Mouse (Mus musculus) central nervous system, embryonic 11.5 days (tissue): ENCODE results near the gene Ugt1a7c. TPM values are rescaled to one million over a fixed set of nuclear protein-coding genes. Genes with fewer than 3 reads are reported as not detected.

Source experiments
- polyA plus RNA-seq: library from polyadenylated mRNA; depleted of rRNA; stranded (reverse); fragments of >200 nt; gene quantifications from 2 replicates; pipeline ENCODE4 v1.2.3, GENCODE M21; 2012; rRNA removed

Ugt1a7c gene
- 0.53 and 0.65 TPM in 2 replicates for polyA plus RNA-seq

DNA sequence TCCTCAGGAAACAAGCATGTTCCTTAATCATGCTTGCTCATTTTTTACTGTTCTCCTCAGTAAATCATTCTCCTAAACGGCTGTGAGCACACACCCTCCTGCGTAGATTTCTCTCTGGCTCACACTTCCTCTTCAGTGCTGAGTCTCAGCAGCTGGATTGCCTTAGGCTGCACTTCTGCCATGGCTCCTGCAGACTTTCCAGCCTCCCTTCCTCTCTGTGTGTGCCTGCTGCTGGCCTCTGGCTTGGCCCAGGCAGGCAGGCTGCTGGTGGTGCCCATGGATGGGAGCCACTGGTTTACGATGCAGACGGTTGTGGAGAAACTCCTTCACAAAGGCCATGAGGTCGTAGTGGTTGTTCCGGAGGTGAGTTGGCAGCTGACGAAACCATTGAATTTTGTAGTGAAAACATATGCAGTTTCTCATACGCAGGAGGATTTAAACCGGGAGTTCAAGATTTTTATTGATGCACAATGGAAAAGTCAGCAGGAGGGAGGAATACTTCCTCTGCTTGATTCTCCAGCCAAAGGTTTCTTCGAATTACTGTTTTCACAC is at the start of gene Ugt1a7c:
Gene Ugt1a7c (plus strand): TSS at position 122 of the 552 bp plus-strand sequence.

DNA sequence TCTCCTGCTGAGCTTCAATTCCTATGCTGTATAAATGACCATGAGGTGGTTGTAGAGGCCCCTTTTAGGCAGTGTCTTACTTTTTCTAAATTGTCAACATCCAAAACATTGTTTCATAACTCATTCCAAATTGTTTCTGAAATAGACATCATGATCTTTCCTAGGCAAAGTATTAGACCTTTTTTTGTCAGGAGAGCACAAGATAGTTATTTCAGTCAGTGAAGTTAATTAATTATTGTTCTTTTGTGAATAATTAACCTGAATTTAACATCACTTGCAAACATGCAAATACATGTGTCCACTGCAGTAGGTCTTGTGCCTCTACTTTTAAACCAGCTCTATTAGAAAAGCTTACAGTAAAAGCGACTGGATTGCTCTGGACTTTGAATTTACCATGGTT is 39.8 kb upstream of the Ugt1a7c start, which contains the start of gene Ugt1a10:
Gene Ugt1a10 (plus strand): TSS at position 301 of the 400 bp plus-strand sequence.

GRCm38 (mm10) chr1:88070495-88070894 is 24.4 kb upstream of the Ugt1a7c start, which contains the start of gene Ugt1a9:
Ugt1a9 (plus strand) TSS chr1:88070800.

GRCm38 (mm10) chr1:88087513-88087912 is 7.3 kb upstream of the Ugt1a7c start, which contains the start of gene Ugt1a8:
Ugt1a8 (plus strand) TSS chr1:88087813.

GRCm38 (mm10) chr1:88103019-88103418 is 8.2 kb downstream of the Ugt1a7c start, which contains the start of gene Ugt1a6b:
Ugt1a6b (plus strand) TSS chr1:88103252.

DNA sequence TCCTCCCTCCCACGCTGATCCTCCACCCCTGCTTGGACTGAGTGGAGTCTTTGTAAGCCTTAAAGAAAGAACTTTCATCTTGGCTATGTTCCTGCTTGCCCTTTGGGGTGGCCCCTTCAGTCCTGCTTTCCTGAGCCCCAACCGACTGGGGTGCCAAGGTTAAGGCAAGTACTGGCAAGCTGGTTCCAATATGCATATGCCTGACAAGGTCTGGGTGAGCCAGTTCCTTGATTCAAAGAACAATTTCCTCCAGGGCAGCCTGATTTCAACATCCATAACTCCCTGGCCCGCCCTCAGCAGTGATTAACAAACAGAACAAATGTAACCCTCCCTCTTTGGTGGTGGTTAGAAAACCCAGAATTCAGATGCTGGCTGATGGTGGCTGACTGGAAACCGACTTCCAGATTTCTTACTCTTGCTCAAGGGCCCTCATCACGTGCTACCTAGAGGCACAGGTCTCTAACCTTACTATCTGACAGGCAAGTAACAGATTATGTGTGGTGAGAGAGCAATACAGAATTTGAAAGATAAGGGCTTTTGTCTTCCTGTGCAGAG is 39.7 kb downstream of the Ugt1a7c start, which contains the start of gene Ugt1a6a:
Gene Ugt1a6a (plus strand): TSS at position 353 of the 555 bp plus-strand sequence.

DNA sequence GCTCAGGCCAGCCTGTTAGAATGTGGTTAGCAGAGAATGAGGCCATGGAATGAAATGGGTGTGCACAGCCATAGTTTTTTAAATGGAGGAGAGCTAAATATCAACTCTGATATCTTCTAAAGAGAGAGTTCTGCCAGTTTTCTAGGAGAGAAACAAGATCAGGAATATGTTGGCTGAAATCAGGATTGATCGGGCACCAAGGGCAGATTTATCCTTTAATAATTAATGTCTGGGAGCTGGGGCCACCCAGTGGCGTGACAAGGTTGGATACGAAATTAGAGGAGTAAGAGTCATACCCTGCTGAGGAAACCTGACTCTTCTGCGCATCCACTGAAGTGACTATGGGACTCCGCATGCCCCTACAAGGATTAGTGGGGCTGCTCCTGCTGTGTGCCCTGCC is 70.8 kb downstream of the Ugt1a7c start, which contains the start of gene Ugt1a5:
Gene Ugt1a5 (plus strand): TSS at position 302 of the 400 bp plus-strand sequence.

GRCm38 (mm10) chr1:88200456-88200855 is 105.6 kb downstream of the Ugt1a7c start, which contains the start of gene Ugt1a2:
Ugt1a2 (plus strand) TSS chr1:88200601.

GRCm38 (mm10) chr1:88205294-88205922 is 110.5 kb downstream of the Ugt1a7c start, which contains the start of gene Dnajb3:
Dnajb3 (minus strand) TSS chr1:88205782.

DNA sequence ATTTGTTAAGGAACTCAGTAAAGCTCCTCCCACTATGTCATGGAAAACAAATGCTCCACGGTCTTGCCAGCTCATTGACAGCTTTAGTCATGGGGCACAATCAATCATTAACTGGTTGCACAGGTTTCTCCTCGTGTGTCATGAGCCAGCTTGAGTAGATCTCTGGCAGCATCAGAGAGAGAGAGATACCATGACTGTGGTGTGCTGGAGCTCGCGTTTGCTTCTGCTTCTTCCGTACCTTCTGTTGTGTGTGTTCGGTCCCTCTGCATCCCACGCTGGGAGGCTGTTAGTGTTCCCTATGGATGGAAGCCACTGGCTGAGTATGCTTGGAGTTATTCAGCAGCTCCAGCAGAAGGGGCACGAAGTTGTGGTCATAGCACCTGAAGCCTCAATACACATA is 117.0 kb downstream of the Ugt1a7c start, which contains the start of gene Ugt1a1:
Gene Ugt1a1 (plus strand): TSS at position 148 of the 400 bp plus-strand sequence.

GRCm38 (mm10) chr1:88226670-88227379 is 132.0 kb downstream of the Ugt1a7c start, which contains the start of gene Mroh2a:
Mroh2a (plus strand) TSS chr1:88226986.

Other genes with a start within 250 kb of the Ugt1a7c start
- 39.4 and 39.7 TPM in 2 replicates for gene Dgkd, start 241.8 kb upstream of the Ugt1a7c start, polyA plus RNA-seq
- 19.9 and 29.0 TPM in 2 replicates for gene Usp40, start 86.5 kb upstream of the Ugt1a7c start, polyA plus RNA-seq
- gene Ugt1a10, start 39.7 kb upstream of the Ugt1a7c start, polyA plus RNA-seq = not detected in 2 replicates
- not detected in 2 replicates for gene Ugt1a9, start 24.3 kb upstream of the Ugt1a7c start, polyA plus RNA-seq
- not detected in 2 replicates for gene Ugt1a8, start 7.2 kb upstream of the Ugt1a7c start, polyA plus RNA-seq
- 0.07 TPM in 1 of 2 replicates, not detected in the other for gene Ugt1a6b, start 8.2 kb downstream of the Ugt1a7c start, polyA plus RNA-seq
- 0.29 and 0.59 TPM in 2 replicates for gene Ugt1a6a, start 39.7 kb downstream of the Ugt1a7c start, polyA plus RNA-seq
- gene Ugt1a5, start 71.0 kb downstream of the Ugt1a7c start, polyA plus RNA-seq = 0.04 TPM in 1 of 2 replicates, not detected in the other
- gene Ugt1a2, start 105.5 kb downstream of the Ugt1a7c start, polyA plus RNA-seq = 0.06 TPM in 1 of 2 replicates, not detected in the other
- 8.1 and 9.4 TPM in 2 replicates for gene Dnajb3, start 110.7 kb downstream of the Ugt1a7c start, polyA plus RNA-seq
- gene Ugt1a1, start 116.9 kb downstream of the Ugt1a7c start, polyA plus RNA-seq = 0.12 TPM in 1 of 2 replicates, not detected in the other
- 0.10 TPM in 1 of 2 replicates, not detected in the other for gene Mroh2a, start 131.9 kb downstream of the Ugt1a7c start, polyA plus RNA-seq
- gene Hjurp, start 182.6 kb downstream of the Ugt1a7c start, polyA plus RNA-seq = 257 and 303 TPM in 2 replicates
- 0.02 TPM in 2 replicates for gene Trpm8, start 182.6 kb downstream of the Ugt1a7c start, polyA plus RNA-seq